Mouse (Mus musculus): ENCODE measurements at regions not wholly inside any gene's neighbourhood (a gene's known extent, or its start where the extent isn't known, plus 50 kb on each side); places are given as distances from the start of the nearest gene placed in this dataset.
A peak's percentile ranks its signal among the peaks of the same experiment; 100 is the strongest.

- ATAC-seq (replicated peaks; ENCODE audit: low FRiP score, low TSS enrichment, poor library complexity, severe bottlenecking): no peak
Measured at GRCm38 (mm10) chr10:117445801-117446490, 66.1 kb upstream of the Cpsf6 start.

- no peak for ATAC-seq (replicated peaks; ENCODE audit: low FRiP score, low TSS enrichment, poor library complexity, severe bottlenecking)
Measured at GRCm38 (mm10) chr10:117445181-117445790, 65.5 kb upstream of the Cpsf6 start.

DNA sequence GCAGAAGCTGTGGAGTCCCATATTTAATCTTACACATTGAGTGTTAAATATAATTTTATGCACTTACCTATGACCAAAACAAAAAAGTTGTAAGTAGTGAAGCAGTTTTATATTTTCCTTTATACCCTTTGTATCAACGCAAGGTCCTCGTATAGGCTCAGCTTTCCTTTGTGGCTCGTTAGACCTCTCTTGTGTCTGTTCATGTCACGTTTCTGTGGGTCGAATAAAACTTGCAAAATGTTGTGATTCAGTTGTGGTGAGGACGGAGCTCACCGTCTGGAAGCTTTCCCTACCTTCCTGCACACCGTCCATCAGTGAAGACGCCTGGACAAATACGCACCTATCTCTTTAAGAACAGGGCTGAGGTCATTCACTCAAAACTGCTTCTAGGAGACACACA is 64.9 kb upstream of the Cpsf6 start:
- ATAC-seq (replicated peaks; ENCODE audit: low FRiP score, low TSS enrichment, poor library complexity, severe bottlenecking): no peak

GRCm38 (mm10) chr10:117443426-117444350 is 63.9 kb upstream of the Cpsf6 start:
- ATAC-seq (replicated peaks; ENCODE audit: low FRiP score, low TSS enrichment, poor library complexity, severe bottlenecking): no peak

DNA sequence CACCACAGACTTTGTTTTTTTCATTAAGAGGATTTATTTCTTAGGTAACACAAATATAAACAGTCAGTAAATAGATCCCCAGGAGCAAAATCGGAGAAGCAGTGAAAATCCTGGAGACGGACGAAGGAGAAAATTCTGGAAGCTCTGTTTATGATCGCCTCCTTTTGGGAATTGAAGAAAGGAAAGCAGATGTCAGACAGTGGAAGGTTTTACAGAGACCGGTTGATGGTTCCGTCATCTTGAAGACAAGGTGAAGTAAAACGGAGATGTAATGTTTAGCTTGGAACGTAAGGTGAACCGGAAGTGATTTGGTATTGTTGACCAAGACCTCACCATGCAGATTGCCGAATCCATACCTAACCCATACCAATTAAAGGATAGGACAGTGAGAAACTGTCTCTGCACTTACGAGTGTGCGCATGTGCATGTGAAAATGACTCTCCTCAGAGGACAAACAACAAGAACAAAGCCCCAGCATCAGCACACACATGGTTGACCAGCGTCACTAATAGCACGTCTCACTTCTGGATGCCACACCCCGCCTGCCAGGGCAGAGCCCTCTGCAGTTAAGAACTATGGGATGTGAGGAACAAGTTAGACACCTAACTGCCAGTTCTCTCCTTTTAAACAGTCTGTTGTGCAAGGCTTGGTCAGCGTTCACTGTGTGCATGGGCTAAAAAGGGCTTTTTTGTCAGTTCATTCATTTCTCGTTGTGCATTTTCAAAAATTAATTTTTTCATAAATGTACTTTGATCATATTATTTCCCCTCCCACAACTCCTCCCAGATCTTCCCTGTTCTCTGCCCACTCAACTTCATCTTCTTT is 62.4 kb upstream of the Cpsf6 start:
- ATAC-seq (replicated peaks; ENCODE audit: low FRiP score, low TSS enrichment, poor library complexity, severe bottlenecking): no peak

DNA sequence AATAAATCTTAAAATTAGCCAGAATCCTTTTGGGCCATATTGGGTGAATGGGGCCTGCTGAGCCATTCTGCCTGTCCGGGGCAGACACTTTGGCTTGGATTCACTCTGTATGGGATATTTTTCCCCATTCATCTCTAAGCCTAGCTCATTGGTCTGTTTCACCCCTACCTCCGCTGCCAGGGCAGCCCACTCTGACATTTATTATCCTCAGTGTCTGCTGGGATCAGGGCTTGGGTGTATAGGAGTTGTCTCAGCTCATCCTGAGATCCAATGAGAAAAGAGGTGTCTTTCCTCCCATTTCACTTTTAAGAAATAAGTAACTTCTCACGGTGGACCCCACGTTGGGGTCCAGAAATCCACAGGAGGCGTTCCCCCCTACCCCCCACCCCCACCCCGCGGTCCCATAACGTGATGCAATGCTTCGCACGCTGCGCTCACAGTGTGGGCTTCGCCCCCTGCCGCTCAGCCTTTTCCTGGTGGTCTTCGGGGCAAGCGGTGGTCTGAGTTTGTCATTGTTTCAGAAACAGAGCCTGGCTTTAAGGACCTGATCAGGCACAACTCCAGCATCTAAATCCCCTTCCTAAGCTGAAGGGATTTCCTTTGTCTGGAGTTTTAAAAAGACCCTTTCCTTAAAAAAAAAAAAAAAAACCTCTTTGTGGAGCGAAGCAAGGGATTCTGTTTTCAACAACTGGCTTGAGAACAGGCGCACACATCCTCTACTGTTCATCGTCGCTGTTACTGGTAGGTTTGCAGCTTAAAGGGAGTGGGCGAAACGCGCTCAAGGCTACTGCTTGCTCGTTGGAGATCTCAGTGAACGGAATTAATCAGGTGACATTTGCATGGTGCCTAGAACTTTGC is 61.5 kb upstream of the Cpsf6 start:
- ATAC-seq (replicated peaks; ENCODE audit: low FRiP score, low TSS enrichment, poor library complexity, severe bottlenecking): no peak

DNA sequence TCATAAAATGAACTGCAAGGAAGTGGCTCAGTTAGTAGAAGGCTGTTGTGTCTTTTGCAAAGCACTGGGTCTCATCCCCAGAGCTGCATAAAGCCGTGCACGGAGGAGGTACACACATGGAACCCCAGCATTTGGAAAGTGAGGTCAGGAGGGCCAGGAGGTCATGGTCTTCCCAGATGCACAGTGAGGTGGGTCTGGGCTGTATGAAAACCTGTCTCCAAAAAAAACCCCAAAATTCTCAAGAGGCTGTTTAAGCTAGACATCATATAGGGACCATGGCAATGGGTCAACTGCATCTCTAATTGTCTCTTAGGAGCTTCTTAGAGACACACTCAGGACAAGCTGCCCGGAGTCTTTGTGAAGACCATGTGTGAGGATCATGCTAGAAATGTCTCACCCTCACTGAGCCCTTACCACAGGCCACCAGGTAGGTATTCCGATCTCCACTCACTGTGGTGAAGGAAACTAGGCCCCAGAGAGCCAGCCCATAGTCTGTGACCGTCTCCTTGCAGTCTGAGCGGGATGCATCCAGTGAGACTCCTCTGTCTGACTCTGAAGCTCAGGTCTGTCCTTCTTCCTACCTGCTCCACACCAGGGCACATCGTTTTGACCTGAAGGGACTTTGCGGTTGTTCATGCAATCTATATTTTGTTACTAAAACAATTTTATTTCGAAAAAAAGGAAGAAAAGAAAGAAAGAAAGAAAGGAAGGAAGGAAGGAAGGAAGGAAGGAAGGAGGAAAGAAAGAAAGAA is 60.6 kb upstream of the Cpsf6 start:
- ATAC-seq (replicated peaks; ENCODE audit: low FRiP score, low TSS enrichment, poor library complexity, severe bottlenecking): no peak

GRCm38 (mm10) chr10:117439206-117440110 is 59.6 kb upstream of the Cpsf6 start:
- ATAC-seq (replicated peaks; ENCODE audit: low FRiP score, low TSS enrichment, poor library complexity, severe bottlenecking): no peak

DNA sequence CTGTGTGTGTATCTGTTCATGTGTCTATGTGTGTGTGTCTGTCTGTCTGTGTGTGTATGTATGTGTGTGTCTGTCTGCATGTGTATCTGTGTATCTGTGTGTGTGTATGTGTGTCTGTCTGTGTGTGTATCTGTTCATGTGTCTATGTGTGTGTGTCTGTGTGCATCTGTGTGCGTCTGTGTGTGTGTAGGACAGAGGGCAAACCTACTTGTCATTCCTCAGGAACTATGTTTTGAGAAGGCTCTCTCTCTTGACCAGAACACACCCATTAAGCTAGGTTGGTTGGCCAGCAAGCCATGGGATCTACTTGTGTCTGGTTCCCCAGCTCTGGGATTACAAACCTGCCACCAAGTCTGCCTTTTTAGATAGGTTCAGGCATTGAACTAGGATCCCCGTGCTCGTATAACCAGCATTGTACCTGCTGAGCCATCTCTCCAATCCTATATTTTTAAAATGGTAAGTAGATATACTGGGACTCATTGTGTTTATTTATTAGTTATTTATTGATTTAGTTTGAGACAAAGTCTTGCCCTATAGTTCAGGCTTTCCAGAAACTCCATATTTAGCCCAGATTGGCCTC is 58.9 kb upstream of the Cpsf6 start:
- no peak for ATAC-seq (replicated peaks; ENCODE audit: low FRiP score, low TSS enrichment, poor library complexity, severe bottlenecking)

DNA sequence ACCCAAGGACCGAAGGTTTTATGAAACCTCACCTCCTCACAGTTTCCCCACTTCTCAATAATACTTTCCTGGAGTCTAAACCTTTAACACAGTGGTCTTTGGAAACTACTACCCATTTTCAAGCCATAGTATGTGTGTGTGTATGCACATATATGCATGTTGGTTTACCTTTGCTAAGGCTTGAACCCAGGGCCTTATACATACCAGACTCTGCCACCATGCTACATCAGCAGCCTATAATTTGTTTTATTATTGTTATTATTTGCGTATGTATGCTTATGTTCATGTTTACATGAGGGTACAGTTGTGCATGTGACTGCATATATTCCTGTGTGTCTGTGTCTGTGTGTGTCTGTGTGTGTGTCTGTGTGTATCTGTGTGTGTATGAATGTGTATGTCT is 58.2 kb upstream of the Cpsf6 start:
- no peak for ATAC-seq (replicated peaks; ENCODE audit: low FRiP score, low TSS enrichment, poor library complexity, severe bottlenecking)

- peak; percentile 42; the same call in 1 of the 2 replicates for ATAC-seq (replicated peaks; ENCODE audit: low FRiP score, low TSS enrichment, poor library complexity, severe bottlenecking)
Measured at GRCm38 (mm10) chr10:117436875-117437715, 57.3 kb upstream of the Cpsf6 start.

GRCm38 (mm10) chr10:117436308-117436874 is 56.6 kb upstream of the Cpsf6 start:
- no peak for ATAC-seq (replicated peaks; ENCODE audit: low FRiP score, low TSS enrichment, poor library complexity, severe bottlenecking)

DNA sequence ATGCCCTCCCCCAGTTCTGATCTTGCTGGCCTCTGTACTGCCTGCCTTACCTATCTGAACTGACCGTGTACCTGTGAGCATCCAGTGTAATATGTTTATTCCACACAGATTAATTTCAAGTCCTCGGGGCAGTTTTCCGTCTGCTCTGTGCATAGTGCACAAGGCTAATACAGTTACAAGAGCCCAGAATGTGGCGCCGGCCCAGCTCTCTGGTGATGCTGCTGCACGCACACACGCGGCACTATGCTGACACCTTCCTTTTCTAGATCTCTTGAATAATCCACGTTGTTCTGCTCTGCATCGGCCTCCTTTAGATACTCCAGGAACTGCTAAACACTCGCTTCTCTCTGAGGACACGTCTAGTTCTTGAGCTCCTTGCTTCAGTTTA is 55.9 kb upstream of the Cpsf6 start:
- ATAC-seq (replicated peaks; ENCODE audit: low FRiP score, low TSS enrichment, poor library complexity, severe bottlenecking): peak; percentile 5

DNA sequence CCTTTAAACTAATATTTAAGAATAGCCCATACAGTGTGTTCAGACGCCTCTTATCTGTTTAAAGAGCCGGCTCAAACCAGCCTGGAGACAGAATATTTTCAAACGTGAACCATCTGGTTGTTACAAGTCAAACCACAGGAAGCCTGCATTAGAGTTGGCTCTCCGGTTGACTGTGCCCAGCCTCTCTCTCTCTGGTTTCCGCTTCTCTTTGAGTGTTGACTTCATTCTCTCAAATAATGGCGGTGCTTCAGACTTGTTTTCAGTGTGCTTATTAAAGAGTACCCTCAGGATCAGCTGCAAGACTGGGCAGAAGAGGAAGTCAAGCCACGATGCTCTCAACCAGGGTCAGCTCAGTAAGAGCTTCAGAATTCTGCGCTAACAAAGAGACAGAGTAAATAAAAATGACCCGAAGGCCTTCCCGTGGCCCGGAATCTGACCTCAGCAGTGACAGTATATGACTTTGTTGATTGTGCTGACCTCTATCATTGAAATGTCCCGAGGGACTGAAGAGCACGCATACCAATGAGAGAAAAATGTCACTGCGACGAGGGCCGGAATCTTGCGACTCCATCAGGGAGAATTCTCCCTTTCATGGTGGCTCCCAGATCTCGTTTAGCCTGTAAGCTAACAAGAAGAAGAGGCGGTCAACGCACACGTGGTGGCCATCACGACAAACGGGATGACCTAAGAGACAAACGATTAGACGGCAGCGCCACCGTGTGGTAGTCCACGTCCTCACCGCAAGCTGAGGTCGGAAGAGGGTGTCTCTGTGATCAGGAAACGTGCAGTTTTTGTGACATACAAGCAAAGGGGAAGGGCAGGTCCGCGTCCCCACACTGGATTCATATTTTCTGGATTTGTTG is 55.3 kb upstream of the Cpsf6 start:
- ATAC-seq (replicated peaks; ENCODE audit: low FRiP score, low TSS enrichment, poor library complexity, severe bottlenecking): peak; percentile 86
